Comparison of ENCODE assay signal across 9 mouse cellular contexts in the genomic region with DNA sequence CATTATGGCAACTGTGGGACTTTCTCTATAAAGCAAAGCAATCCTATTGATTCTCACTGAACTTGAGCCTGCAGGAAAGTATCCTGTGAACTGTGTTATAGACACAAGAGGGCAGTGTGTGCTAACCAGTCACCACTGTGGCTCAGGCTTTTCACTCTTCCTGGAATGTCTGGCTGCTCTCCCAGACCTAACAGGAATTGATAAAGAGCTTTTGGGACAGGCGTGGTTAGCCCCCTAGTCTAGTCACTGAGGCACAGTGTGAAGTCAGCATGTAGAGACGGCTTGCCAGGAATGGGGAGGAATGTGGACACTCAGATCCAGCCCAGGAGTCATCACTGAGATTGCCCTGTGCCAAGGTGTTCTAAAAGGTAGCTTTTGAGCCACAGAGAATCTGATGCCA. TPM values are rescaled to one million over a fixed set of nuclear protein-coding genes. Genes with fewer than 3 reads are reported as not detected.
DNase-seq lines count a peak whose midpoint lies in the region; ATAC-seq and TF ChIP-seq lines count a peak whose summit lies in the region.
"Had no signal": no experiment of that assay in that cellular context is flagged by ENCODE, and none has a peak within 500 bp of the region (broad histone marks: within the 10 kb centered on the region; RNA-seq: fewer than 3 reads in every experiment).

No protein-coding gene starts in this region.

- peak; percentile 79 for ATAC-seq in heart, embryonic 12.5 days (ENCODE audit: insufficient number of reproducible peaks, low FRiP score)
- ATAC-seq in kidney, embryonic 14.5 days (ENCODE audit: low FRiP score, low TSS enrichment): peak; percentile 85

- H3K27ac ChIP-seq in ES-Bruce4 (ENCODE audit: insufficient read depth, low read length): no peak overlapping the region
- H3K27ac ChIP-seq in embryonic fibroblast, embryonic 13.5 days (ENCODE audit: insufficient read depth, low read length): peak overlapping the region; percentile 12; the same call in 1 of the 2 replicates
- H3K27ac ChIP-seq in heart, embryonic 12.5 days (ENCODE audit: poor library complexity, severe bottlenecking): no peak overlapping the region
- H3K27ac ChIP-seq in kidney, embryonic 14.5 days (ENCODE audit: low read depth, low read length): no peak overlapping the region
- no peak overlapping the region for H3K27ac ChIP-seq in liver, adult 2 months (replicated peaks; ENCODE audit: insufficient read depth, low read depth, low read length)
- H3K27ac ChIP-seq: macrophage had no signal

- H3K4me1 ChIP-seq in ES-Bruce4 (ENCODE audit: control insufficient read depth, insufficient read depth, low read length): no peaks in the 10 kb centered on the region
- no peaks in the 10 kb centered on the region for H3K4me1 ChIP-seq in embryonic fibroblast, embryonic 13.5 days (ENCODE audit: control insufficient read depth, insufficient read depth, low read length)
- peaks cover 9% of the 10 kb centered on the region; the same call in 1 of the 2 replicates for H3K4me1 ChIP-seq in heart, embryonic 12.5 days (replicated peaks)
- H3K4me1 ChIP-seq in kidney, embryonic 14.5 days (ENCODE audit: control insufficient read depth, insufficient read depth, low read length): no peaks in the 10 kb centered on the region
- 0 out of 2 replicates have a peak, but pooled peaks cover 2% of the 10 kb centered on the region for H3K4me1 ChIP-seq in liver, adult 2 months (ENCODE audit: control insufficient read depth, insufficient read depth, low read length)

- TF ChIP-seq CTCF in ES-Bruce4 (IDR thresholded peaks at IDR 0.05; ENCODE audit: low read depth, low read length): peak; percentile 50
- peak; percentile 43; the same call in 1 of the 2 replicates for TF ChIP-seq CTCF in embryonic fibroblast, embryonic 13.5 days (IDR thresholded peaks at IDR 0.05; ENCODE audit: borderline replicate concordance, insufficient read depth, low read length)
- peak; percentile 70 for TF ChIP-seq CTCF in liver, adult 2 months (IDR thresholded peaks at IDR 0.05; ENCODE audit: low read depth, low read length)

- peak; percentile 86 for DNase-seq in brain, adult 2 months (ENCODE audit: low read depth, low spot score)
- DNase-seq in liver, adult 2 months (ENCODE audit: extremely low read depth, low read depth, low spot score): peak; percentile 67
- peak; percentile 1 to 7 for DNase-seq in natural killer cell, adult 2 months (ENCODE audit: low spot score in 2 of 2)
- peak; percentile 57 for DNase-seq in testis, postnatal 10 days (ENCODE audit: low spot score)

- no peak for TF ChIP-seq EP300 in ES-Bruce4 (IDR thresholded peaks at IDR 0.05; ENCODE audit: insufficient read depth, low read depth, low read length)

- H3K9ac ChIP-seq in ES-Bruce4 (ENCODE audit: low read depth, poor library complexity, severe bottlenecking): no peak overlapping the region
- H3K9ac ChIP-seq in heart, embryonic 12.5 days: no peak overlapping the region
- H3K9ac ChIP-seq in kidney, embryonic 14.5 days (ENCODE audit: low read depth, low read length): no peak overlapping the region
- no peak overlapping the region for H3K9ac ChIP-seq in liver, adult 2 months (ENCODE audit: low read depth, low read length)

- H3K4me2 ChIP-seq in heart, embryonic 12.5 days: no peak overlapping the region
- no peak overlapping the region for H3K4me2 ChIP-seq in kidney, embryonic 14.5 days (replicated peaks; ENCODE audit: low read depth, low read length)

- 0% methylated on average over 2 of the region's 2 CpGs for WGBS in heart, embryonic 12.5 days
- 10% methylated on average over 2 of the region's 2 CpGs for WGBS in kidney, embryonic 14.5 days
- 1% methylated on average over 2 of the region's 2 CpGs for WGBS in liver, adult 2 months

- no peaks in the 10 kb centered on the region for H3K36me3 ChIP-seq in ES-Bruce4 (ENCODE audit: control insufficient read depth, insufficient read depth, low read length, poor library complexity, severe bottlenecking)
- H3K36me3 ChIP-seq in heart, embryonic 12.5 days: no peaks in the 10 kb centered on the region
- no peaks in the 10 kb centered on the region for H3K36me3 ChIP-seq in kidney, embryonic 14.5 days (ENCODE audit: control insufficient read depth, insufficient read depth, low read length)
- H3K36me3 ChIP-seq in liver, adult 2 months (ENCODE audit: control insufficient read depth, insufficient read depth, low read length): no peaks in the 10 kb centered on the region

- H3K4me3 ChIP-seq in ES-Bruce4 (ENCODE audit: low read depth, low read length): no peak overlapping the region
- H3K4me3 ChIP-seq in embryonic fibroblast, embryonic 13.5 days (ENCODE audit: insufficient read depth, low read length): no peak overlapping the region
- H3K4me3 ChIP-seq in heart, embryonic 12.5 days: no peak overlapping the region
- no peak overlapping the region for H3K4me3 ChIP-seq in kidney, embryonic 14.5 days (ENCODE audit: low read length)
- no peak overlapping the region for H3K4me3 ChIP-seq in liver, adult 2 months (ENCODE audit: insufficient read depth, low read depth, low read length)

- no peak for TF ChIP-seq POLR2A in ES-Bruce4 (IDR thresholded peaks at IDR 0.05; ENCODE audit: insufficient read depth, low read length)
- no peak for TF ChIP-seq POLR2A in embryonic fibroblast, embryonic 13.5 days (IDR thresholded peaks at IDR 0.05; ENCODE audit: low read depth, low read length)
- TF ChIP-seq POLR2A in liver, adult 2 months (IDR thresholded peaks at IDR 0.05; ENCODE audit: extremely low read depth, insufficient read depth, low read length): no peak

- no peaks in the 10 kb centered on the region for H3K79me2 ChIP-seq in liver, adult 2 months (ENCODE audit: control insufficient read depth, insufficient read depth, low read length)

- H3K27me3 ChIP-seq in ES-Bruce4 (ENCODE audit: control insufficient read depth, insufficient read depth, low read length, poor library complexity, severe bottlenecking): no peaks in the 10 kb centered on the region
- H3K27me3 ChIP-seq in heart, embryonic 12.5 days (replicated peaks): no peaks in the 10 kb centered on the region
- H3K27me3 ChIP-seq in kidney, embryonic 14.5 days (ENCODE audit: control insufficient read depth, insufficient read depth, low read length): no peaks in the 10 kb centered on the region
- no peaks in the 10 kb centered on the region; the same call in 1 of the 2 replicates for H3K27me3 ChIP-seq in liver, adult 2 months (ENCODE audit: control insufficient read depth, insufficient read depth, low read length)

- no peaks in the 10 kb centered on the region for H3K9me3 ChIP-seq in ES-Bruce4 (replicated peaks; ENCODE audit: control insufficient read depth, insufficient read depth, low read length, poor library complexity, severe bottlenecking)
- H3K9me3 ChIP-seq in heart, embryonic 12.5 days (replicated peaks): no peaks in the 10 kb centered on the region
- H3K9me3 ChIP-seq in kidney, embryonic 14.5 days (ENCODE audit: control insufficient read depth, low read length): no peaks in the 10 kb centered on the region

RNA-seq across cellular contexts. Expression of gene Gm47791, which starts 16.4 kb away (rescaled TPM):
- not detected in 2 replicates for polyA plus RNA-seq in ES-Bruce4 (2011; ENCODE audit: insufficient read depth, insufficient read length, low read depth, missing spikeins)
- polyA plus RNA-seq in embryonic fibroblast, embryonic 13.5 days (2011; ENCODE audit: insufficient read length, low read depth, missing spikeins): not detected in 2 replicates
- polyA plus RNA-seq in heart, embryonic 12.5 days (2016; fragmentation: Nextera tagmentation; extraction: Ambion mirVana): not detected in 2 replicates
- polyA plus RNA-seq in kidney, embryonic 14.5 days (2014; fragmentation: Nextera tagmentation; extraction: Ambion mirVana): not detected in 2 replicates
- total RNA-seq in liver, adult 2 months (2014; rRNA removed): not detected in 2 replicates
- not detected in 2 replicates for polyA plus RNA-seq in liver, adult 2 months (2012; rRNA removed)
- polyA plus RNA-seq: macrophage had no signal

RNA-seq across cellular contexts. Expression of gene Tm4sf20, which starts 19.2 kb away (rescaled TPM):
- not detected in 2 replicates for polyA plus RNA-seq in ES-Bruce4 (2011; ENCODE audit: insufficient read depth, insufficient read length, low read depth, missing spikeins)
- polyA plus RNA-seq in embryonic fibroblast, embryonic 13.5 days (2011; ENCODE audit: insufficient read length, low read depth, missing spikeins): not detected in 2 replicates
- polyA plus RNA-seq in heart, embryonic 12.5 days (2016; fragmentation: Nextera tagmentation; extraction: Ambion mirVana): 0.17 TPM in 1 of 2 replicates, not detected in the other
- polyA plus RNA-seq in kidney, embryonic 14.5 days (2014; fragmentation: Nextera tagmentation; extraction: Ambion mirVana): 3.8 TPM in 2 replicates
- not detected in 2 replicates for total RNA-seq in liver, adult 2 months (2014; rRNA removed)
- polyA plus RNA-seq in liver, adult 2 months (2012; rRNA removed): not detected in 2 replicates
- polyA plus RNA-seq: macrophage had no signal

RNA-seq across cellular contexts. Expression of gene Agfg1, which starts 51.9 kb away (rescaled TPM):
- polyA plus RNA-seq in ES-Bruce4 (2011; ENCODE audit: insufficient read depth, insufficient read length, low read depth, missing spikeins): 124 and 133 TPM in 2 replicates
- polyA plus RNA-seq in embryonic fibroblast, embryonic 13.5 days (2011; ENCODE audit: insufficient read length, low read depth, missing spikeins): 75.1 and 77.5 TPM in 2 replicates
- 46.4 and 47.0 TPM in 2 replicates for polyA plus RNA-seq in heart, embryonic 12.5 days (2016; fragmentation: Nextera tagmentation; extraction: Ambion mirVana)
- polyA plus RNA-seq in kidney, embryonic 14.5 days (2014; fragmentation: Nextera tagmentation; extraction: Ambion mirVana): 27.9 and 47.8 TPM in 2 replicates
- 13.1 and 14.8 TPM in 2 replicates for total RNA-seq in liver, adult 2 months (2014; rRNA removed)
- 11.7 and 13.6 TPM in 2 replicates for polyA plus RNA-seq in liver, adult 2 months (2012; rRNA removed)

Comparison
In these comparisons a context has a peak if more than half of its experiments do, and no peak if none do; other contexts are left out.
1. DNase-seq: peak in every context shown above with its lines; median percentile 86 in brain, adult 2 months; 67 in liver, adult 2 months; 57 in testis, postnatal 10 days; 4 in natural killer cell, adult 2 months.